Mouse (Mus musculus): Measurements from ENCODE around the gene Rab3gap2.
A peak's percentile ranks its signal among the peaks of the same experiment; 100 is the strongest.

Gene Rab3gap2

GRCm38 (mm10) chr1:185203909-185204661 lies at the start of gene Rab3gap2:
Gene Rab3gap2, plus strand, starts transcription at chr1:185204117.
- DNase-seq (ENCODE audit: low read depth): peak; percentile 97

- no peak for DNase-seq (ENCODE audit: low read depth)
Measured at GRCm38 (mm10) chr1:185173641-185174040, 30.3 kb upstream of the Rab3gap2 start.

GRCm38 (mm10) chr1:185177860-185178259 lies 26.1 kb upstream of the Rab3gap2 start:
- DNase-seq (ENCODE audit: low read depth): no peak

GRCm38 (mm10) chr1:185183591-185184330 lies 20.2 kb upstream of the Rab3gap2 start:
- DNase-seq (ENCODE audit: low read depth): no peak

GRCm38 (mm10) chr1:185185556-185185955 lies 18.4 kb upstream of the Rab3gap2 start:
- DNase-seq (ENCODE audit: low read depth): no peak

- peak; percentile 60 for DNase-seq (ENCODE audit: low read depth)
Measured at GRCm38 (mm10) chr1:185187135-185187785, 16.7 kb upstream of the Rab3gap2 start.

- no peak for DNase-seq (ENCODE audit: low read depth)
Measured at GRCm38 (mm10) chr1:185189901-185190300, 14.0 kb upstream of the Rab3gap2 start.

- DNase-seq (ENCODE audit: low read depth): peak; percentile 21
Measured at GRCm38 (mm10) chr1:185192087-185192486, 11.8 kb upstream of the Rab3gap2 start.

GRCm38 (mm10) chr1:185193509-185193908 lies 10.4 kb upstream of the Rab3gap2 start:
- DNase-seq (ENCODE audit: low read depth): peak; percentile 86

- peak; percentile 65 for DNase-seq (ENCODE audit: low read depth)
Measured at GRCm38 (mm10) chr1:185196323-185196722, 7.6 kb upstream of the Rab3gap2 start.

- no peak for DNase-seq (ENCODE audit: low read depth)
Measured at GRCm38 (mm10) chr1:185200571-185201395, 3.1 kb upstream of the Rab3gap2 start.

GRCm38 (mm10) chr1:185201994-185202393 lies 1.9 kb upstream of the Rab3gap2 start:
- DNase-seq (ENCODE audit: low read depth): no peak

- DNase-seq (ENCODE audit: low read depth): no peak
Measured at GRCm38 (mm10) chr1:185203196-185203908, 565 bp upstream of the Rab3gap2 start.

- DNase-seq (ENCODE audit: low read depth): peak; percentile 86
Measured at GRCm38 (mm10) chr1:185205090-185205489, 1.2 kb downstream of the Rab3gap2 start.

- DNase-seq (ENCODE audit: low read depth): peak; percentile 81
Measured at GRCm38 (mm10) chr1:185207851-185208595, 4.1 kb downstream of the Rab3gap2 start.

GRCm38 (mm10) chr1:185208766-185209165 lies 4.8 kb downstream of the Rab3gap2 start:
- DNase-seq (ENCODE audit: low read depth): no peak

- DNase-seq (ENCODE audit: low read depth): peak; percentile 89
Measured at GRCm38 (mm10) chr1:185209641-185210176, 5.8 kb downstream of the Rab3gap2 start.

GRCm38 (mm10) chr1:185216360-185216759 lies 12.4 kb downstream of the Rab3gap2 start:
- DNase-seq (ENCODE audit: low read depth): no peak

- DNase-seq (ENCODE audit: low read depth): no peak
Measured at GRCm38 (mm10) chr1:185216762-185217161, 12.8 kb downstream of the Rab3gap2 start.

- peak; percentile 77 for DNase-seq (ENCODE audit: low read depth)
Measured at GRCm38 (mm10) chr1:185217966-185218365, 14.0 kb downstream of the Rab3gap2 start.

All from 416B (cell line).